Mouse (Mus musculus): ENCODE measurements around the gene Tmem206. TPM values are rescaled to one million over a fixed set of nuclear protein-coding genes. Genes with fewer than 3 reads are reported as not detected.

Gene Tmem206
- total RNA-seq, 2 experiments from 2014 or later: 9.0 to 9.4 TPM

GRCm38 (mm10) chr1:191349486-191350037 lies 23.9 kb downstream of the Tmem206 start:
- no peak for ATAC-seq (ENCODE audit: poor library complexity, severe bottlenecking)

DNA sequence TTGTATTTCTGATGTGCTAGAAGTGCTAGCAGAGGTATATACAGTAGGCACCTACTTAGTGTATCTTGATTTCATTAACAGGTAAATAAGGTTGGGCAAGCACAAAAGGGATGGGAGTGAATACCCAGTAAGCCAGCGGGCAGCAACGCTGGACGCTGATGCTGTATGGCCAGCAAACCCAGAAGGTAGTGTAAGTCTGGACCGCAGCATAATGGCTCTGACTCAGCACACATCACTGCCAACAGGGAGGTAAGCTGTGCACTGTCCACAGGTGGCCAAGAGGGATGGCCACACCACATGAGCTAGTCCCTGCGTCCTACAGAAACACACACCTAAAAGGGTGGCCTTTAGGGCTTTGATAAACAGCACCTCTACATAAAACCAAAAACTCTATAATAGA lies 24.6 kb downstream of the Tmem206 start:
- ATAC-seq (ENCODE audit: poor library complexity, severe bottlenecking): no peak

DNA sequence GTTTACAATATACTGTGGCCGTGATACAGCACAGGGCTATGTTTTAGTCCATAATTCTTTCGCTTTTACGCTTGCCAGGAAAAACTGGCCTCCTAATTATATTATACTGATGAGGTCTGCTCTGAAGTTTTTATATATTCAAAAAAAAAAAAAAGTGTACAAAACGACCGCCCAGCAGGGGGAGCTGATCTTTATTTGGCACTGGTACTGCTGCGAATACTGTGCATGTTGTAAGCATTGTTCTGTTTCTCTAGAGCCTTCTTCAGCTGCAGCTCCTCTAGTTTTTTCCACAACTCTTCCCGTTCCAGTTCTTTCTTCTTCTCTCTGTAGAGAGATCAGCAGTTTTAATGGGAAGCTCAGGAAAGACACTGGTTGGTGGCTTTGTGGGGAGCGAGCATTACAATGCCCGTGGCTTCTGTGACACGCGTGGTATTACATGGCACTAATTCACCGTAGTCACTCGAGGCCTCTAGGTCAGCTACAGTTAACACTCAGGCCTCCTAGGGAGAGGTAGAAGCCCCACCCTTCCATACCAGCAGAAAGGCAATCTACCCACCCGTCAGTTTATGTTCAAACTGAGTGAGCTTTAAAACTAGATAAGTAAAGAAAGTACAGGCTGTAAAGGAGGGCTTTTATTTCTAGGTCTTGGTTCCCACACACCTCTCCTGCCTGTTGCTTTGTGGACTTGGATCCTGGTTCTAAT lies 27.2 kb downstream of the Tmem206 start:
- peak; percentile 42 for ATAC-seq (ENCODE audit: poor library complexity, severe bottlenecking)

- no peak for ATAC-seq (ENCODE audit: poor library complexity, severe bottlenecking)
Measured at GRCm38 (mm10) chr1:191353836-191354235, 28.1 kb downstream of the Tmem206 start.

- no peak for ATAC-seq (ENCODE audit: poor library complexity, severe bottlenecking)
Measured at GRCm38 (mm10) chr1:191356936-191357335, 31.2 kb downstream of the Tmem206 start.

DNA sequence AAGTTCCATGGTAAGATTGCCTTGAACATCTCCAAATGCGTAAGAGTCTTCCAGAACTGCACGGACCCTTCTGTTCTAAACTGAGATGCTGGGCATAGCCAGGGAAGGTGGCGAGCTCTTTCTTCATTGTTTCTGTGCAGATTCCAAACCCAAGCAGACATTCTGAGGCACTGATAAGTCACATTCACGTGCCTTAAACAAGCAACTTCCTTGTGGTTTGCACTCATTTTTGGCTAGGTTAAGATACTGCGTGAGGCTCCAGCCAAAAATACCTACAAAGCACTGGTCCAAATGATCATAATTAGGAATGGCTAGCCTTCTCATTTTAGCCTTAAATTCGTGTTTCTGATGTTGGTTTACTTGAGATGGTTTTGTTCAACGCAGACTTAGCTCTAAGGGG lies 33.8 kb downstream of the Tmem206 start:
- ATAC-seq (ENCODE audit: poor library complexity, severe bottlenecking): no peak

- no peak for ATAC-seq (ENCODE audit: poor library complexity, severe bottlenecking)
Measured at GRCm38 (mm10) chr1:191362412-191362811, 36.7 kb downstream of the Tmem206 start.

GRCm38 (mm10) chr1:191364477-191364876 lies 38.8 kb downstream of the Tmem206 start:
- ATAC-seq (ENCODE audit: poor library complexity, severe bottlenecking): peak; percentile 84

DNA sequence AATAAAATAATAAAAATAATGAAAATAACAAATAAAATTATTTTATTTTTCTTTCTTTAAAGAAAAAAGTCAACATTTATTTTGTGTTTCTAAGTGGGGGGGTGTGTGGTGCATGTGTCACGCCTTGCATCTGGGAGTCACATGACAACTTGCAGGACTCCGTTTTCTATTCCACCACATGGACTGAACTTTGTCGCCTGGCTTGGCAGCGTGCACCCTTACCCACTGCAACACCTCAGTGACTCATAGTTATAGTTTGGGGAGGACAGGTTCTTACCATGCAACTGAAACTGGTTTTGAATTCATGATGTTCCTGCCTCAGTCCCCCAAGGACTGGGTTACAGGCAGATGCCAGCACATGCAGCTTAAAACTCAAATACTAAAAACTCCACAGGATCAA lies 42.5 kb downstream of the Tmem206 start:
- no peak for ATAC-seq (ENCODE audit: poor library complexity, severe bottlenecking)

GRCm38 (mm10) chr1:191369140-191369539 lies 43.4 kb downstream of the Tmem206 start:
- ATAC-seq (ENCODE audit: poor library complexity, severe bottlenecking): no peak

DNA sequence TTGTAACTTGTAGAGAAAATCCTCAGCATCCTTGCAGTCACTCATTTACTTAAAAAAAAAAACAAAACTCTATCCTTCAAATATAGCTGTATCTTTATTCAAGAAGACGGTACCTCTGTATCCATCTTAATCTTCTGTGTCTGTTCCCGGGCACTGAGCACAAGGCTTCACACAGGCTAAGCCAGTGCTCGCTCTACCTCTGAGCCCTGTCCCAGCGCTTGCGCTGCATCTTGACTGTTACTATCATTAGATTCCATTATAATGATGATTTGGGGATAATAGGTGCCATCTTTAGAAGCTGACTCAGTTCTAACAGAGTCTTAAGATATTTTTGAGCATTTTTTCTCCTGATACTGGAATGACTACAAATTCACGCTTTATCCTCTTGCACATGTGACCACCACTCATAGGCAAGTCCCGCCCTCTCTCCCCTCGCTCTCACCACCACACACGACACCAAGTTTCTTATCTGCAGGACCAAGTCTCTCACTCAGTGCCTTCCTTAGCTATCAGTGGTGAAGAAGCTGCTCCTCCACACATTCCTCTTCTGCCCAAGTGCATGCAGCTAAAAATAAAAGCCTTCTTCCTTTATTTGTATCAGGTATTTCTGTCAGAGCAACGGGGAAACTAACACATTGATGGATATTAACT lies 49.4 kb downstream of the Tmem206 start:
- no peak for ATAC-seq (ENCODE audit: poor library complexity, severe bottlenecking)

- no peak for ATAC-seq (ENCODE audit: poor library complexity, severe bottlenecking)
Measured at GRCm38 (mm10) chr1:191375644-191375998, 49.9 kb downstream of the Tmem206 start.

DNA sequence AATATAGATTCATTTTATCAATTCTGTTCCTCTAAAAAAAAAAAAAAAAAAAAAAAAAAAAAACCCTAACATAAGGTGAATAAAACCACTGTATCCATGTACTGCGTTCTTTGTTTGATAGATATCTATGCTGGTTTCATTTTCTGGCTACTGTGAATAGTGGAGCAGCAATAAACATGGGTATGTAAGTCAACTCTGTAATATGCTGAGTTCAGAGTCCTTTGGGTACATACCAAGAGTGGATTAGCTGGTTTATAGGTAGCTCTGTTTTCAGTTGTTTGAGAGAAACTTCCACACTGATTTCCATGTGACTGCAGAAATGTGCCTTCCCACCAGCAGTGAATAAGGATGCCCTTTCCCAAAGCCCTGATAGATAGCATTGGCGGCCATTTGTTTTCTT lies 52.4 kb downstream of the Tmem206 start:
- no peak for ATAC-seq (ENCODE audit: poor library complexity, severe bottlenecking)

DNA sequence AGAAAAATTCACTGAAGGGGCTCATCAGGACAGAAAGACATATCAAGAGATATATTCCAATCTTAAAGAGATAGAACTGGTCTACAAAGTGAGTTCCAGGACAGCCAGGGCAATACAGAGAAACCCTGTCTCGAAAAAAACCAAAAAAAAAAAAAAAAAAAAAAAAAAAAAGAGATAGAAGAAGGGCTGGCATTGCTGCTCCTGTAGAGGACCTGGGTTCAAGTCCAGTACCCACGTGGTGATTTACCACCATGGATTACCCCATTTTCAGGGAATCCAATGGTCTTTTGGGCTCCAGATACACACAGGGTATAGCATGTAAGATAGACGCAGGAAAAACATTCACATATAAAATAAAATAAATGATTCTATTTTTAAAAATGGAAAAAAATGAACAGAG lies 55.1 kb downstream of the Tmem206 start:
- ATAC-seq (ENCODE audit: poor library complexity, severe bottlenecking): no peak

- no peak; the same call in 1 of the 2 replicates for ATAC-seq (ENCODE audit: poor library complexity, severe bottlenecking)
Measured at GRCm38 (mm10) chr1:191381955-191382736, 56.4 kb downstream of the Tmem206 start.

GRCm38 (mm10) chr1:191384786-191385430 lies 59.2 kb downstream of the Tmem206 start:
- no peak for ATAC-seq (ENCODE audit: poor library complexity, severe bottlenecking)

- peak; percentile 77 for ATAC-seq (ENCODE audit: poor library complexity, severe bottlenecking)
Measured at GRCm38 (mm10) chr1:191391311-191391710, 65.6 kb downstream of the Tmem206 start.

GRCm38 (mm10) chr1:191393536-191393935 lies 67.8 kb downstream of the Tmem206 start:
- ATAC-seq (ENCODE audit: poor library complexity, severe bottlenecking): no peak

GRCm38 (mm10) chr1:191394126-191394525 lies 68.4 kb downstream of the Tmem206 start:
- no peak for ATAC-seq (ENCODE audit: poor library complexity, severe bottlenecking)

DNA sequence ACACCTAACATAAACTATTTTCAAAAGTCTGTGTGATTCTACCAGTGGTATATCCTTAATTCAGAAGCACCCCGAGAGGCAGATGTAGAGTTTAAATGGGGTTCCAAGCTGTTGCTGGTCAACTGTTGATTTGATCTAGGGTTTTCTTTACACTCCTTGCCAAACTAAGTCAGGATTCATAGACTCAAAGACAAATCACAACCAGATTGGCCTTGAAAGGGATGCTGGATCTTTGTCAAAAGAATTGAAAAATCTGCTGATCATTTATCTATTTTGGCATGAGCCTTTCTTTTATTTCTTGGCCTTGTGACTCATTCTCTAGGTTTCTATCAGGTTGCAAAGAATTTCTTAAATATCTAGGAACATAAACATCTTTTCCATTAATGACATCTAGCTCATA lies 69.5 kb downstream of the Tmem206 start:
- no peak for ATAC-seq (ENCODE audit: poor library complexity, severe bottlenecking)

DNA sequence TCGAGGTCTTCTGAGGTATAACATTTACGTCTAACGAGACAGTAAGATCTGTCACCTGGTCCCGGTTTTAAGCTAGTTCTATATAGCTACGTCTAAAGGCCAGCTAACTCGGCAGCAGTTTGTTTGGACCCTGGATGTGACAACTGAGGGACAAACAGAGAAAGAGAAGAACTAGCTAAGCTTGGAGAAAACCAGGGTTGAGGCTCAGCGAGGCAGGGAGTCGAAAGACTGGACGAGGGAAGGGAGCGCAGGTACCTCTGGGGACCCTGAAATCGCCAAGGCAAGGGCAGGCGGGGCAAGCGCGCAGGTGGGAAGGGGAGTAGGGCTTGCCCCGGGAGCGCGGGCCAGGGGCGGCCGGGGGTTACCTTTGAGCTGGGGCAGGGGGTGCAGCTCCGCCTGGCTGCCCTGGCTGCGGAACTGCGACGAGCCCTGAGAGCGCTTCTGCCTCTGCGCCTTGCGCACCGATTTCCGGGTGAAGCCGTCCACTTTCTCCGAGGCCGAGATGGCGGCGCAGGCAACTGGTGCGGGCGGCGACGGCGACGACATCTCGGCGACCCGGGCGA lies 70.2 kb downstream of the Tmem206 start:
- ATAC-seq (ENCODE audit: poor library complexity, severe bottlenecking): no peak

Data from megakaryocyte, adult 5-6 weeks (primary cell).